Mouse (Mus musculus) forebrain, embryonic 15.5 days (tissue): ENCODE measurements at regions not wholly inside any gene's neighbourhood (a gene's known extent, or its start where the extent isn't known, plus 50 kb on each side); places are given as distances from the start of the nearest gene placed in this dataset.

Experiments used
- ATAC-seq: fragments of 200-750 bp; cut with Nextera tagmentation; replicated peaks from 2 replicates; pipeline ENCODE4 v1.8.0; 2017; ENCODE audit warnings: mild to moderate bottlenecking, moderate TSS enrichment, moderate library complexity
- H3K27ac ChIP-seq: fragments of 300-500 bp; sonication (generic); replicated peaks from 2 replicates; pipeline ENCODE4 v1.5.1; 2015; ENCODE audit warnings: mild to moderate bottlenecking, inconsistent platforms
- H3K27me3 ChIP-seq: fragments of 300-500 bp; sonication (generic); 2 replicates; pipeline ENCODE4 v1.6.1; 2015; ENCODE audit warnings: inconsistent platforms
- H3K36me3 ChIP-seq: fragments of 300-500 bp; sonication (generic); 2 replicates; pipeline ENCODE4 v1.6.1; 2015; ENCODE audit warnings: mild to moderate bottlenecking, inconsistent platforms
- H3K4me1 ChIP-seq: fragments of 300-500 bp; sonication (generic); 2 replicates; pipeline ENCODE4 v1.6.1; 2015; ENCODE audit warnings: inconsistent platforms
- H3K4me2 ChIP-seq: fragments of 300-500 bp; sonication (generic); replicated peaks from 2 replicates; pipeline ENCODE4 v1.6.1; 2015; ENCODE audit warnings: mild to moderate bottlenecking, inconsistent platforms
- H3K4me3 ChIP-seq: fragments of 300-500 bp; sonication (generic); 2 replicates; pipeline ENCODE4 v1.5.1; 2015; ENCODE audit warnings: mild to moderate bottlenecking, inconsistent platforms
- H3K9ac ChIP-seq: fragments of 300-500 bp; sonication (generic); replicated peaks from 2 replicates; pipeline ENCODE4 v1.6.1; 2015; ENCODE audit warnings: mild to moderate bottlenecking, inconsistent platforms
- H3K9me3 ChIP-seq: fragments of 300-500 bp; sonication (generic); 2 replicates; pipeline ENCODE4 v1.6.1; 2016; ENCODE audit warnings: inconsistent platforms
- WGBS: fragments of 180-500 bp; shearing (Covaris S2); methylation state at CpG from one replicate; pipeline ENCODE4 v1.1.7; 2015; ENCODE audit warnings: mixed read lengths; 5-methylcytosine and 5-hydroxymethylcytosine counted together

DNA sequence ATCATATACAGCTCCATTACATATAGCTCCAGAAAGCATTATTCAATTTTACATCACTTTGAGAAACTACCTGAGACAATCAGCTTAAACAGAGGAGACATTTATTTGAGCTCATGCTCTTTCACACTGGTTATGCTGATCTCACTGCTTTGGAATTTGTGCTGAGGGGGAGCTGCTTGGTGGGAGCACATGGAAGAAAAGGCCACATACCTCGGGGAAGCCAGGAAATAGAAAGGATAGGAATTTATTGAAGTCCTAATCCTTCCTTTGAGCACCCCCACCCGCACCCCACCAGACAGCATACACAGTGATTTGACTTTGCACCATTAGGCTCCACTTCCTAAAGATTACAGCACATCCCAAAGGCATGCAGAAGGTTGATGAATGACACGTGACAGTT lies 296.0 kb upstream of the Slc35b3 start:
- Histone ChIP-seq H3K27ac (no peak overlapping the region), H3K4me3 (no peak overlapping the region), H3K9me3 (no peaks in the 10 kb centered on the region), H3K4me2 (no peak overlapping the region), H3K36me3 (no peaks in the 10 kb centered on the region), H3K27me3 (no peaks in the 10 kb centered on the region), H3K9ac (no peak overlapping the region), H3K4me1 (no peaks in the 10 kb centered on the region)
- no peak for ATAC-seq
- WGBS, result 12% methylated on average over 3 of the region's 3 CpGs

DNA sequence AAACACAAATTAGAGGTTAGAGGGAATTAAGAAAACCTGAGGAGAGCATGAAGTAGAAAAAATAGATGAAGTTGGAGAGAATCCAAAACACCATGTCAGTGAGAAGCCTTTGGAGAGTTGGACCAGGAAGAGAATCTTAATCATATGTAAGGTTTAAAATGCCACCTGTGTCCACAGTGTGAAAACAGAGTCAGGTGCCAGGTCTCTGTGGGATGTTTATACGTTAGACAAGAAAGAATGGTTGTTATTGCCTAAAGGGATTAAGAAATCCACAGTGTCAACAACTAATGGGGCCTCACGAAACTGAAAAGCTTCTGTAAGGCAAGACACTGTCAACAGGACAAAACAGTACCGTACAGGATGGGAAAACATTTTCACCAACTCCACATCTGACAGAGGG lies 294.7 kb upstream of the Slc35b3 start:
- H3K4me1 ChIP-seq, result no peaks in the 10 kb centered on the region
- no peak for ATAC-seq
- no peak overlapping the region for H3K4me3 ChIP-seq
- no peak overlapping the region for H3K9ac ChIP-seq
- no peaks in the 10 kb centered on the region for H3K27me3 ChIP-seq
- H3K4me2 ChIP-seq, result no peak overlapping the region
- no peaks in the 10 kb centered on the region for H3K9me3 ChIP-seq
- H3K36me3 ChIP-seq, result no peaks in the 10 kb centered on the region
- WGBS, result 41% methylated on average over 3 of the region's 3 CpGs
- no peak overlapping the region for H3K27ac ChIP-seq

DNA sequence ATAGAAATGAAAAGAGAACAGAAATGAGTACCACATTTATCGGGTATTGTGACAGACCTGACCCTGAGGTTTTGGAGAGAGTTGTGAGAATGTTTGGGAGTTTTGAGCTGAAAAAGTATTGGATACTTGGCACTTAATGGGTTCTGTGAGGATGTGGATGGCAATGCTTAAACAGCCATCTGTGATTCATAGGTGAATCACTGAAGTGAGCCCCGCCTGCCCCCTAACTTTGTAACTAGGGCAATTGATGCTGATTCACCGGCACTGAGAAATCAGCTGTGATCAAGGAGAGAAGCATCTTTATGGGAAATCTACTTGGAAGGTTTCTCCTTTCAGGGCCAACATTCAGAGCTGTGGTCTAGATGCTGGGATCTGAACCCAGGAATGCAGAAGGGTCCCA lies 291.9 kb upstream of the Slc35b3 start:
- Histone ChIP-seq H3K4me1 (no peaks in the 10 kb centered on the region), H3K27ac (no peak overlapping the region), H3K36me3 (no peaks in the 10 kb centered on the region), H3K9me3 (no peaks in the 10 kb centered on the region), H3K4me3 (no peak overlapping the region), H3K27me3 (no peaks in the 10 kb centered on the region), H3K9ac (no peak overlapping the region), H3K4me2 (no peak overlapping the region)
- ATAC-seq, result no peak
- 97% methylated on average over 3 of the region's 3 CpGs for WGBS

DNA sequence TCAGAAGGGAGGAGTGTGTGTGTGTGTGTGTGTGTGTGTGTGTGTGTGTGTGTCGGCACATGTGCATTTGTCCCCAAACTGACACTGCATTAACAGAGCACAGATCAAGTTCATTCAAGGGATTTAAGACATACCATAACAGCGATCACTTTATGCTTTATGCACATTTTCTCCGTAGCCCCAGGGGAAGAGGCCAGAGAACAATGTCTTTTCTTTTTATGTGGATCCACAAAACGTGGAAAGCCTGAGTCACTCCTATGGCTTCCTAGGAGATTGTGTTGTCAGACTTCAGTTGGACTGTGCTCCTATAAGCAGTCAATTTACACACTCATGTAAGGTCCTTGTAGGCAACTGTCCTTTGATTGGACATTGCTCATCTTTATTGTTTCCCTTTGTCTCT lies 289.4 kb upstream of the Slc35b3 start:
- H3K36me3 ChIP-seq, result no peaks in the 10 kb centered on the region
- H3K4me2 ChIP-seq, result no peak overlapping the region
- H3K4me3 ChIP-seq, result no peak overlapping the region
- no peak overlapping the region for H3K27ac ChIP-seq
- ATAC-seq, result no peak
- no peak overlapping the region for H3K9ac ChIP-seq
- WGBS, result 70% methylated on average over 4 of the region's 4 CpGs
- no peaks in the 10 kb centered on the region for H3K27me3 ChIP-seq
- no peaks in the 10 kb centered on the region for H3K9me3 ChIP-seq
- H3K4me1 ChIP-seq, result no peaks in the 10 kb centered on the region

DNA sequence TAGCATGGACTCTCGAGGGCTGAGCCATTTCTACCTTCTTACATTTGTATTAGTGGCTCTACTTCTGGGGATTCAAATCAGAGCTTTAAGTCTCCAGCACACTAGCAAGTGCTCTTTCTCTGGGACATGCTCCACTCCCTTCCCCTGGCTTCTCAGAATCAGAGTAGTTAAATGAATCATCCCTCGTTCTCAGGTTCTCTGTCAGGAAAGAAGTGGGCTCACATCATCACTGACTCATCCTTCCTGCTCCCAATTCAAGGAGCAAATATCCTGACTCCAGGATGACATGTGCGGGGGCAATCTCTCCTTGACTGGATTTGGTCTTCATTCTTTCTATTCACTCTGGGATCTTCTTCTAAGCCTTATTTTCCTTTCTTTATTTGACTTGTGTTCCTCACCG lies 266.2 kb upstream of the Slc35b3 start:
- no peak overlapping the region for H3K27ac ChIP-seq
- ATAC-seq, result no peak
- H3K4me1 ChIP-seq, result no peaks in the 10 kb centered on the region
- H3K4me3 ChIP-seq, result no peak overlapping the region
- 90% methylated on average over 4 of the region's 4 CpGs for WGBS
- no peaks in the 10 kb centered on the region for H3K9me3 ChIP-seq
- no peak overlapping the region for H3K4me2 ChIP-seq
- no peak overlapping the region for H3K9ac ChIP-seq
- H3K27me3 ChIP-seq, result no peaks in the 10 kb centered on the region
- H3K36me3 ChIP-seq, result no peaks in the 10 kb centered on the region

DNA sequence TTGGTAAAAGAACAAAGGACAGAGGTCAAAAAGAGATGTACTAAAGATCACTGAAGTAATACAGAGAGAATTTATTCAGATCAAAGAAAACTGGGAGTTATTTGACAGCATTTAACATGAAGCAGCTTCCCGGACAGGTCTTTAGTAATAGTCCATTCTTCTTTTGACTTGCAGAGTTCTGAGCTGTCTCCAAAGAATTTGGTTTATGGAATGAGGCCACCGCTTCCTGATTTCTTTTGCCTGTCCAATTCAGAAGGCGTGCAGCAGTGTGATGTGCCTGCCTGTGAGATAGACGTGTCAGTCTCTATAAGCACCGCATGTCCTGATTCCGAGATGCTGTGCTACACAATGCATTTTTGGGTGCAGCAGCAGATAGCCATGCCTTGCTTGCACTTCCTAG lies 265.0 kb upstream of the Slc35b3 start:
- Histone ChIP-seq H3K4me1 (no peaks in the 10 kb centered on the region), H3K4me3 (no peak overlapping the region), H3K27ac (no peak overlapping the region), H3K9ac (no peak overlapping the region), H3K27me3 (no peaks in the 10 kb centered on the region), H3K36me3 (no peaks in the 10 kb centered on the region), H3K4me2 (no peak overlapping the region), H3K9me3 (no peaks in the 10 kb centered on the region)
- ATAC-seq, result no peak
- WGBS, result 87% methylated on average over 6 of the region's 6 CpGs

DNA sequence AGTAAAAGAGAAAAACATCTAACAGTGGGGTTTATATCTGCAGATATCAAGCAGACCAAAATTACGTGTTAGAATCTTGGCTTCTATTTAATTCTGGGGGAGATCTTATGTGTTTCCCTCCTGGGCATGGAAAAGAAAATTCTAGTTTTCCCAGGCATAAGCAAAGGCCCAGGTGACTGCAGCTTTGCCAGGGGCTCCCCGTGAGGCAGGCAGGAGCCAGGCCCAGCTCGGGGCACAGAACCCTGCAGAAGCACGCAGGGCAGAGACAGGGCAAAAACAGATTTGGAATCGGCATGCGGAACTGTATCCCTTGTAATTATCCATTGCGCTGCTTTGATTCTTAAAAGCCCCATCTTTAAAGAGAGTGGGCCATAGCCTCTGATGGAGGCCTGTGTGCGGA lies 250.4 kb upstream of the Slc35b3 start:
- no peak for ATAC-seq
- Histone ChIP-seq H3K4me1 (no peaks in the 10 kb centered on the region), H3K36me3 (no peaks in the 10 kb centered on the region), H3K27me3 (no peaks in the 10 kb centered on the region), H3K4me2 (no peak overlapping the region), H3K4me3 (no peak overlapping the region), H3K9me3 (no peaks in the 10 kb centered on the region), H3K27ac (no peak overlapping the region), H3K9ac (no peak overlapping the region)
- 73% methylated on average over 8 of the region's 8 CpGs for WGBS

DNA sequence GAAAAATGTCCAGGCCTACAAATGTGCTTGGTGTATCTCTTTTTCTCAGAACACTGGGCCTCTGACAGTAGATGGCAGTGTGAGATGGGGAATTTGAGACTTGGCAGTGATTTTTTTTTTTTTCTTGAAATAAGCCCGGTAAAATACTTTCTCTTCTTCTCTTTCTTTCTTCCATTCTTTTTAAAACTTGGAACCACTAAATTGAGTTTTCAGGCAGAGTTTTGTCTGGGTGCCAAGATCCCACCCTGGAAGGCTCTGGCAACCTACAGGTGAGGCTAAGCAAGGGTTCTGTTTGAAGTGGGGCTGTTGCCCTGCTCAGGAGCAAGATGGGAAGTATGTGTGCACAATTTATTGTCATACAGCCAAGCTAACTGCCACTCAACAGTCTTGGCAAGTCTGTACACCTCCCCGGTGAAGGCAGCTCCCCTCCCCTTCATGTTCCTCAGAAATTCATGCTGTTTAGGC lies 223.1 kb upstream of the Slc35b3 start:
- Histone ChIP-seq H3K9me3 (no peaks in the 10 kb centered on the region), H3K9ac (no peak overlapping the region), H3K36me3 (no peaks in the 10 kb centered on the region), H3K4me2 (no peak overlapping the region), H3K4me3 (no peak overlapping the region), H3K27me3 (no peaks in the 10 kb centered on the region), H3K4me1 (peaks cover 5% of the 10 kb centered on the region), H3K27ac (no peak overlapping the region)
- 29% methylated on average over 2 of the region's 2 CpGs for WGBS
- ATAC-seq, result peak; percentile 82

DNA sequence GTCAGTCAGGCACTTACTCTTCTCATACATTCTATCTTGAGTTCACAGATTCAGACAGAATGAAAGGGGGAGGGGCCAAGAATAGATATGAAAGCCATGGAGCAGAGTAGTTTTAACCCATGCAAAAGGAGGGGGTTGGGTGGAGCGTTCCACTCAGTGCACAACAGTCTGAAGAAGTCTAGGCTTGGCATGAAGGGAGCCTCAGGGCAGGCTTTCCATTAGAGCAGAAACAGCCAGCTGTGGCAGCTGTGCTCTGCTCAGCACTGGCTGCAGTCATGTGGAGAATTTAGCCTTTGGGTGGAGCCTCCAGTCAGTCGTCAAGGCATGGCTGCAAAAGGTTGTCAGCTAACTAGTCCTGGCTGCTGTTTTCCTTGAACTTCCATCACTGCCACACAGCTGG lies 201.3 kb upstream of the Slc35b3 start:
- 59% methylated on average over 2 of the region's 2 CpGs for WGBS
- Histone ChIP-seq H3K4me2 (no peak overlapping the region), H3K4me1 (no peaks in the 10 kb centered on the region), H3K9me3 (no peaks in the 10 kb centered on the region), H3K4me3 (no peak overlapping the region), H3K27me3 (no peaks in the 10 kb centered on the region), H3K9ac (no peak overlapping the region), H3K27ac (no peak overlapping the region), H3K36me3 (no peaks in the 10 kb centered on the region)
- no peak for ATAC-seq

DNA sequence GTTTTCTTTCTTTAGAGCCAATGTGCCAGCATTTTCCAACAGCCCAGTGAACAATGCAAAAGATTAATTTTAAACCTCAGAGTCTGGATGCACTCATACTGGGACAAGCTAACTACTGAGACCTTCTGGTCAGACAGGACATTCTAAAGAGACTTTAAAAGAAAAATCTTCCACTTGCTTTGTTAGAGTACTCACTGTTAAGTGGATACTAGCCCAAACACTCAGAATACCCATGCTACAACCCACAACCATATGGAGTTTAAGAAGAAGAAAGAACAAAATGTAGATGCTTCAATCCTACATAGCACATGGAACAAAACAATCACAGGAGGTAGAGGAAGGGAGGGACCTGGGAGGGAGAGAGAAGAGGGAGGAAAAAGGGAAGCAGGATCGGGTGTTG lies 167.3 kb upstream of the Slc35b3 start:
- Histone ChIP-seq H3K27ac (no peak overlapping the region), H3K9ac (no peak overlapping the region), H3K4me3 (no peak overlapping the region), H3K4me1 (no peaks in the 10 kb centered on the region), H3K4me2 (no peak overlapping the region), H3K9me3 (no peaks in the 10 kb centered on the region), H3K36me3 (no peaks in the 10 kb centered on the region), H3K27me3 (no peaks in the 10 kb centered on the region)
- ATAC-seq, result no peak
- WGBS, result 84% methylated on average over 1 of the region's 1 CpGs

DNA sequence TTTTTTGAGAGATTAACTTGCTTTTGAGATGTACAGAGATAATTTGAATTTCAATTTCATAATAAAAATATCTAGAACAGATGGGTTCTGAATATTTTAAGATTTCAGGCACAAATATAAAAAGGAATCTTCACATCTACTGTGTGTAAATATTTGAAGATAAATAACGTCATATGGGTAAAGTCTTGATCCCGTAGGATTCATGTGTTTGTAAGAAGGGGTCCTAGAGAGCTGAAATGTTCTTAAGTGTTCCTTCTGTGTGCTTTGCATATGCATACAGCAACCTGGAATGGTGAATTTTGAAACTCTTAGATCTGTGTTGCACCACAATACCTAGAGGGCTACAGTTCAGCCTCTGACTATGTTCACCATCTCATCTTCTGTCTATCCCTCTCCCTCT lies 131.4 kb upstream of the Slc35b3 start:
- H3K27me3 ChIP-seq, result no peaks in the 10 kb centered on the region
- H3K9ac ChIP-seq, result no peak overlapping the region
- H3K4me1 ChIP-seq, result no peaks in the 10 kb centered on the region
- H3K4me2 ChIP-seq, result no peak overlapping the region
- ATAC-seq, result peak; percentile 58; the same call in 1 of the 2 replicates
- WGBS, result 82% methylated on average over 2 of the region's 2 CpGs
- H3K4me3 ChIP-seq, result no peak overlapping the region
- no peak overlapping the region for H3K27ac ChIP-seq
- no peaks in the 10 kb centered on the region for H3K36me3 ChIP-seq
- no peaks in the 10 kb centered on the region for H3K9me3 ChIP-seq

DNA sequence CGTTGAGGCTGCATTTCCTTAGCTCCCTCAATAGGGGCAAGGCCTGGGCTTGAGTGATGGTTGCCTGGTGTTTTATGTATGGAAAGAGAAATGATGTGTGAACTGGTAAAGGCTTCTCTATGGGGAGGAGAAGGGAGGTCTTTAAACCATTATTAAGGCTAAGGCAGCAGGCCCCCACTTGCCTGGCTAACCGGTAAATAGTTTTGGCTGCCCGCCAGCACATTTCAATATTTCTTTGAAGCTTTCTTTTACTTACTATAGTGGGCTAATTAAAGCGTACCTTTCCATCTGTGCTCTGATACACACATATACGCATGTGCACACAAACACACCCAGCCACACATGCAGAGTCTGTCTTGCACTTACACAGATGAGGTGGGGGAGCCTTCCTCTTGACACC lies 123.9 kb upstream of the Slc35b3 start:
- no peak overlapping the region for H3K9ac ChIP-seq
- no peaks in the 10 kb centered on the region for H3K36me3 ChIP-seq
- H3K27me3 ChIP-seq, result no peaks in the 10 kb centered on the region
- ATAC-seq, result peak; percentile 89
- no peak overlapping the region for H3K27ac ChIP-seq
- 29% methylated on average over 5 of the region's 5 CpGs for WGBS
- H3K4me1 ChIP-seq, result peaks cover 7% of the 10 kb centered on the region
- no peak overlapping the region for H3K4me3 ChIP-seq
- H3K4me2 ChIP-seq, result no peak overlapping the region
- no peaks in the 10 kb centered on the region for H3K9me3 ChIP-seq

DNA sequence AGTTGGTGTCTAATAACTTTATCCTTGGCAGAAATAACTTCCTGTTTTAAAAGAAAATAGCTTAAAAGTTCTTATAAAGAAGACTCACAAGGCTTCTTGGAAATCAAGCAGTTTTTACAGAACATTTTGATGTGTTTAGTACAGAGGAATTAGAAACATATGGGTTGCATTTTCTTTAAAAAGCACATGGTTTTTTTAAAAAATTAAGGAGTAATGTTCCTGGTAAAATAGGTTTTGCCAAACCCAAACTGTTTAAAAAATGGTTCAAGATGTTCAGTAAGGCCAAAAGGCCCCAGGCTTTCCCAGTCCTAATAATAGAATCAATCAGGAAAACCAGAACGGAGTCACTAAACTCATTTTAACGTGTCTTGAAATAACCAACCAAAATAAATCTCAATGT lies 113.5 kb upstream of the Slc35b3 start:
- H3K4me2 ChIP-seq, result no peak overlapping the region
- no peaks in the 10 kb centered on the region for H3K4me1 ChIP-seq
- 91% methylated on average over 2 of the region's 2 CpGs for WGBS

More for the DNA sequence above, 113.5 kb upstream of the Slc35b3 start:
- Histone ChIP-seq H3K27ac (no peak overlapping the region), H3K9me3 (no peaks in the 10 kb centered on the region), H3K4me3 (no peak overlapping the region), H3K9ac (no peak overlapping the region), H3K36me3 (no peaks in the 10 kb centered on the region), H3K27me3 (no peaks in the 10 kb centered on the region)
- no peak for ATAC-seq
